Mouse (Mus musculus) testis, adult 2 months (tissue): ENCODE results near the gene Hcrtr1. TPM values are rescaled to one million over a fixed set of nuclear protein-coding genes. Genes with fewer than 3 reads are reported as not detected.

Experiments used
- H3K27ac ChIP-seq: fragments of 200-500 bp; 2 replicates; pipeline ENCODE4 v1.5.1; 2012; ENCODE audit warnings: low read depth, low read length; ENCODE audit not compliant: control insufficient read depth, insufficient read depth
- H3K27me3 ChIP-seq: fragments of 200-500 bp; 2 replicates; pipeline ENCODE4 v1.6.1; 2012; ENCODE audit warnings: mild to moderate bottlenecking, low read length, moderate library complexity; ENCODE audit not compliant: control insufficient read depth, insufficient read depth
- H3K36me3 ChIP-seq: fragments of 200-500 bp; 2 replicates; pipeline ENCODE4 v1.6.1; 2012; ENCODE audit warnings: mild to moderate bottlenecking, low read length; ENCODE audit not compliant: control insufficient read depth, insufficient read depth
- H3K4me1 ChIP-seq: fragments of 200-500 bp; 2 replicates; pipeline ENCODE4 v1.6.1; 2012; ENCODE audit warnings: low read length; ENCODE audit not compliant: control insufficient read depth, insufficient read depth
- H3K4me3 ChIP-seq: fragments of 200-500 bp; 2 replicates; pipeline ENCODE4 v1.5.1; 2012; ENCODE audit warnings: low read depth, mild to moderate bottlenecking, low read length, moderate library complexity, mixed read lengths; ENCODE audit not compliant: control insufficient read depth
- CTCF ChIP-seq: fragments of 200-500 bp; IDR thresholded peaks from 2 replicates; pipeline ENCODE4 v1.5.1; 2012; ENCODE audit warnings: low read depth, mild to moderate bottlenecking, inconsistent platforms, low read length, moderate library complexity; ENCODE audit not compliant: control insufficient read depth, insufficient read depth, insufficient replicate concordance
- POLR2A ChIP-seq: fragments of 200-500 bp; IDR thresholded peaks from 2 replicates; pipeline ENCODE4 v1.6.1; 2012; ENCODE audit warnings: low read depth, mild to moderate bottlenecking, inconsistent platforms, low read length, moderate library complexity; ENCODE audit not compliant: control insufficient read depth
- polyA plus RNA-seq: library from polyadenylated mRNA; depleted of rRNA; stranded (reverse); fragments of >200 nt; gene quantifications from 2 replicates; pipeline ENCODE4 v1.2.3, GENCODE M21; 2012

The Hcrtr1 gene
- polyA plus RNA-seq, 1 experiment: 0.07 TPM

GRCm38 (mm10) chr4:130112299-130112698, 26.9 kb downstream of the Hcrtr1 start:
- Histone ChIP-seq H3K27me3 (no peaks in the 10 kb centered on the region), H3K27ac (no peak overlapping the region), H3K36me3 (peaks cover 1% of the 10 kb centered on the region), H3K4me3 (no peak overlapping the region), H3K4me1 (peaks cover 4% of the 10 kb centered on the region)
- no peak for TF ChIP-seq POLR2A
- TF ChIP-seq CTCF: no peak

- no peak overlapping the region for H3K27ac ChIP-seq
- peaks cover 1% of the 10 kb centered on the region for H3K36me3 ChIP-seq
- TF ChIP-seq POLR2A (no peak), CTCF (no peak)
- no peaks in the 10 kb centered on the region for H3K27me3 ChIP-seq
- H3K4me3 ChIP-seq: no peak overlapping the region
- H3K4me1 ChIP-seq: peaks cover 6% of the 10 kb centered on the region
These were observed 29.1 kb downstream of the Hcrtr1 start for GRCm38 (mm10) chr4:130110091-130110490.

GRCm38 (mm10) chr4:130109666-130110065, 29.5 kb downstream of the Hcrtr1 start:
- Histone ChIP-seq H3K36me3 (peaks cover 1% of the 10 kb centered on the region), H3K27ac (no peak overlapping the region), H3K4me1 (peaks cover 6% of the 10 kb centered on the region), H3K27me3 (no peaks in the 10 kb centered on the region), H3K4me3 (no peak overlapping the region; the same call in 1 of the 2 replicates)
- no peak for TF ChIP-seq CTCF
- TF ChIP-seq POLR2A: no peak

GRCm38 (mm10) chr4:130108929-130109328, 30.2 kb downstream of the Hcrtr1 start:
- Histone ChIP-seq H3K27me3 (no peaks in the 10 kb centered on the region), H3K36me3 (peaks cover 1% of the 10 kb centered on the region), H3K4me3 (peak overlapping the region; percentile 69), H3K27ac (no peak overlapping the region; the same call in 1 of the 2 replicates), H3K4me1 (peaks cover 6% of the 10 kb centered on the region)
- no peak for TF ChIP-seq POLR2A

GRCm38 (mm10) chr4:130107444-130108131, 31.6 kb downstream of the Hcrtr1 start:
- Histone ChIP-seq H3K4me3 (peak overlapping the region; percentile 94), H3K27me3 (no peaks in the 10 kb centered on the region), H3K27ac (peak overlapping the region; percentile 98), H3K36me3 (peaks cover 1% of the 10 kb centered on the region), H3K4me1 (peaks cover 6% of the 10 kb centered on the region)
- TF ChIP-seq POLR2A (peak; percentile 78; the same call in 1 of the 2 replicates), CTCF (no peak)

GRCm38 (mm10) chr4:130107065-130107443, 32.1 kb downstream of the Hcrtr1 start:
- peak overlapping the region; percentile 94 for H3K4me3 ChIP-seq
- TF ChIP-seq POLR2A: no peak
- no peak for TF ChIP-seq CTCF
- no peaks in the 10 kb centered on the region for H3K27me3 ChIP-seq
- H3K36me3 ChIP-seq: peaks cover 1% of the 10 kb centered on the region
- peaks cover 4% of the 10 kb centered on the region for H3K4me1 ChIP-seq
- peak overlapping the region; percentile 98 for H3K27ac ChIP-seq

- Histone ChIP-seq H3K27ac (no peak overlapping the region), H3K4me1 (peaks cover 4% of the 10 kb centered on the region), H3K4me3 (no peak overlapping the region), H3K36me3 (peaks cover 1% of the 10 kb centered on the region; the same call in 1 of the 2 replicates), H3K27me3 (no peaks in the 10 kb centered on the region)
- TF ChIP-seq CTCF (no peak), POLR2A (no peak)
These were observed 34.6 kb downstream of the Hcrtr1 start for GRCm38 (mm10) chr4:130104584-130104983.

GRCm38 (mm10) chr4:130103632-130104031, 35.5 kb downstream of the Hcrtr1 start:
- no peak overlapping the region for H3K4me3 ChIP-seq
- no peak overlapping the region for H3K27ac ChIP-seq
- no peaks in the 10 kb centered on the region for H3K36me3 ChIP-seq
- TF ChIP-seq CTCF (peak; percentile 65; the same call in 1 of the 2 replicates), POLR2A (no peak)
- H3K27me3 ChIP-seq: no peaks in the 10 kb centered on the region
- peaks cover 4% of the 10 kb centered on the region for H3K4me1 ChIP-seq
